Mouse (Mus musculus): Measurements from ENCODE around the gene Chrna1. TPM values are rescaled to one million over a fixed set of nuclear protein-coding genes. Genes with fewer than 3 reads are reported as not detected.

Chrna1 gene
- polyA plus RNA-seq, 1 experiment from 2014 or later, result 10.8 TPM

- Histone ChIP-seq H3K9ac (peak within 1 kb of the TSS; percentile 92), H3K4me3 (peak within 1 kb of the TSS; percentile 91), H3K27ac (peak within 1 kb of the TSS; percentile 94), H3K4me2 (peak within 1 kb of the TSS; percentile 77), H3K4me1 (peaks cover 20% of the 10 kb centered on the region), H3K9me3 (no peaks in the 10 kb centered on the region), H3K27me3 (no peaks in the 10 kb centered on the region), H3K36me3 (peaks cover 3% of the 10 kb centered on the region; the same call in 1 of the 2 replicates)
- ATAC-seq (ENCODE audit: insufficient number of reproducible peaks, low FRiP score, low TSS enrichment, low read depth), result peak; percentile 82
- 2% methylated on average over 65 of the region's 66 CpGs for WGBS
Observed at GRCm38 (mm10) chr2:73529356-73530330, 50.5 kb downstream of the Chrna1 start, which contains the start of gene Wipf1. Gene Wipf1 (minus strand): TSS chr2:73529734.

- H3K9me3 ChIP-seq, result no peaks in the 10 kb centered on the region
- H3K36me3 ChIP-seq, result peaks cover 3% of the 10 kb centered on the region; the same call in 1 of the 2 replicates
- peak overlapping the region; percentile 92 for H3K9ac ChIP-seq
- WGBS, result 2% methylated on average over 58 of the region's 59 CpGs
- H3K27ac ChIP-seq, result peak overlapping the region; percentile 94
- H3K27me3 ChIP-seq, result no peaks in the 10 kb centered on the region
- ATAC-seq (ENCODE audit: insufficient number of reproducible peaks, low FRiP score, low TSS enrichment, low read depth), result peak; percentile 41; the same call in 1 of the 2 replicates
- peak overlapping the region; percentile 77 for H3K4me2 ChIP-seq
- H3K4me1 ChIP-seq, result peaks cover 24% of the 10 kb centered on the region
- H3K4me3 ChIP-seq, result peak overlapping the region; percentile 91
Observed at GRCm38 (mm10) chr2:73528516-73529355, 51.4 kb downstream of the Chrna1 start.

DNA sequence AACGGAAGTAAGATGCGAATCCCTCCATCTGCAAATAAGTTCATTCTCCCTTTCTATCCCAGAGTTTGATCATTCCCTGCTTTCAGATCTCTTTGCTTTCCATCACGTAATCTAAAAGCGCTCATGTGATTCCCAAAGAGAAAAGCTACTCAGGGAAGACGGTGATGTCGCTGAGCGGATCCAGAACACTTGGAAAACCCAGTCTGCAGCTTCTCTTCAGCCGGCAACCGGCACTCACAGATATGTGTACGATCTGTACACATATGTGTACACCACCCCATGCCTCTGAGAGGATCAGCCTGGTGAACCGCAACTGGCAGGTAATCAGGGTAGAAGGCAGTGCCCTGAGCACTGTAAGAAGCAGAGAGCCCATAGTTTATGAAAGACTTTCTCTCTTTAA, 52.2 kb downstream of the Chrna1 start:
- Histone ChIP-seq H3K27me3 (no peaks in the 10 kb centered on the region), H3K27ac (peak overlapping the region; percentile 44; the same call in 1 of the 2 replicates), H3K4me1 (peaks cover 29% of the 10 kb centered on the region), H3K4me2 (peak overlapping the region; percentile 77), H3K9me3 (no peaks in the 10 kb centered on the region), H3K36me3 (peaks cover 3% of the 10 kb centered on the region; the same call in 1 of the 2 replicates), H3K4me3 (peak overlapping the region; percentile 91), H3K9ac (no peak overlapping the region)
- WGBS, result 47% methylated on average over 11 of the region's 11 CpGs
- ATAC-seq (ENCODE audit: insufficient number of reproducible peaks, low FRiP score, low TSS enrichment, low read depth), result no peak

DNA sequence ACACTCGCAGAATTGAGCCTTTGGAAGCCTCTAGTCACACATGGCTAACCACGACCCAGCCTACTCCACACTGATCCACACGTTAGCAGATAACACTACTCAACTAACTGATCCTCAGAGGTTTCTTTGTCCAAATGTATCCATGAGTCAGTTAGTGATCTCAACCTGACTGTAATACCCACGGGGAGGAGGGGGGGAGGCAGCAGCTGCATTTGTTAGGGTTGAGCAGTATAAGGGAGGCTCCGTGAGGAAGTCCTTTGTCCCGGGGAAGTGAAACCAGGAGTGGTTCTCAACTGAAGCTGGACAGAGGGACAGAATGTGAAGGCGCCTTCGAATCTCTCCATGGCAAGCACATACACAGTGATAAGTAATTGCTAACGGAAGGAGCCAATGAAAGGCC, 53.4 kb downstream of the Chrna1 start:
- no peaks in the 10 kb centered on the region for H3K9me3 ChIP-seq
- peaks cover 42% of the 10 kb centered on the region for H3K4me1 ChIP-seq
- H3K9ac ChIP-seq, result no peak overlapping the region
- no peak for ATAC-seq (ENCODE audit: insufficient number of reproducible peaks, low FRiP score, low TSS enrichment, low read depth)
- H3K36me3 ChIP-seq, result peaks cover 3% of the 10 kb centered on the region; the same call in 1 of the 2 replicates
- H3K27me3 ChIP-seq, result no peaks in the 10 kb centered on the region
- H3K4me3 ChIP-seq, result no peak overlapping the region
- peak overlapping the region; percentile 77; the same call in 1 of the 2 replicates for H3K4me2 ChIP-seq
- WGBS, result 58% methylated on average over 9 of the region's 9 CpGs
- H3K27ac ChIP-seq, result no peak overlapping the region

DNA sequence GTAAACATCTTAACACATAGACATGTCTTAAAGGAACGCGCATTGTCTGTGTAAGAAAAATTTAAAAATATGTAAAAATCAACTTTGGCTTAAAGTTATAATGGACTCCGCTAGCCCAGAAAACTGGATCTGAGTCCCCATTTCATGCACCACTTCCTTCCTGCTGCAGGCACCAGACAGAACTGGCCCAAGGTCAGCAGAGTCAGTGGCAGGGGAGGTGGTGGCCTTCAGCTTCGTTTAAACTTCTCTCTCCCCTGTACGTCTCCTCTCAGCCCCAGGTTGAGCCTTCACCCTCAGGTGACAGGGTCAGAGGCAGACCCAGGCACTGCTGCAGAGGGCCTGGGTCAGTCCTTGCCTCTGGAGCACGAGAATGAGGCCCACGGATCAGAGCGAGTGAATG, 57.2 kb downstream of the Chrna1 start:
- Histone ChIP-seq H3K27ac (peak overlapping the region; percentile 52), H3K36me3 (peaks cover 3% of the 10 kb centered on the region; the same call in 1 of the 2 replicates), H3K27me3 (no peaks in the 10 kb centered on the region), H3K9me3 (no peaks in the 10 kb centered on the region), H3K4me1 (peaks cover 44% of the 10 kb centered on the region), H3K4me2 (no peak overlapping the region), H3K9ac (no peak overlapping the region), H3K4me3 (no peak overlapping the region)
- no peak for ATAC-seq (ENCODE audit: insufficient number of reproducible peaks, low FRiP score, low TSS enrichment, low read depth)
- 62% methylated on average over 8 of the region's 8 CpGs for WGBS

GRCm38 (mm10) chr2:73522336-73522735, 57.8 kb downstream of the Chrna1 start:
- peak overlapping the region; percentile 23; the same call in 1 of the 2 replicates for H3K27ac ChIP-seq
- peaks cover 40% of the 10 kb centered on the region for H3K4me1 ChIP-seq
- no peaks in the 10 kb centered on the region for H3K9me3 ChIP-seq
- H3K9ac ChIP-seq, result no peak overlapping the region
- peaks cover 3% of the 10 kb centered on the region; the same call in 1 of the 2 replicates for H3K36me3 ChIP-seq
- no peaks in the 10 kb centered on the region for H3K27me3 ChIP-seq
- H3K4me2 ChIP-seq, result no peak overlapping the region
- no peak for ATAC-seq (ENCODE audit: insufficient number of reproducible peaks, low FRiP score, low TSS enrichment, low read depth)
- WGBS, result 35% methylated on average over 6 of the region's 6 CpGs
- H3K4me3 ChIP-seq, result no peak overlapping the region

GRCm38 (mm10) chr2:73521737-73522136, 58.4 kb downstream of the Chrna1 start:
- no peak overlapping the region for H3K4me3 ChIP-seq
- peak overlapping the region; percentile 23; the same call in 1 of the 2 replicates for H3K27ac ChIP-seq
- H3K36me3 ChIP-seq, result peaks cover 3% of the 10 kb centered on the region; the same call in 1 of the 2 replicates
- peak; percentile 41; the same call in 1 of the 2 replicates for ATAC-seq (ENCODE audit: insufficient number of reproducible peaks, low FRiP score, low TSS enrichment, low read depth)
- H3K27me3 ChIP-seq, result no peaks in the 10 kb centered on the region
- WGBS, result 12% methylated on average over 5 of the region's 5 CpGs
- no peak overlapping the region for H3K4me2 ChIP-seq
- H3K4me1 ChIP-seq, result peaks cover 34% of the 10 kb centered on the region
- no peaks in the 10 kb centered on the region for H3K9me3 ChIP-seq
- no peak overlapping the region for H3K9ac ChIP-seq

GRCm38 (mm10) chr2:73518966-73519365, 61.2 kb downstream of the Chrna1 start:
- Histone ChIP-seq H3K4me2 (no peak overlapping the region), H3K27me3 (no peaks in the 10 kb centered on the region), H3K9me3 (no peaks in the 10 kb centered on the region), H3K9ac (no peak overlapping the region), H3K4me3 (no peak overlapping the region), H3K4me1 (peaks cover 31% of the 10 kb centered on the region), H3K27ac (peak overlapping the region; percentile 13; the same call in 1 of the 2 replicates), H3K36me3 (no peaks in the 10 kb centered on the region)
- WGBS, result 38% methylated on average over 5 of the region's 5 CpGs
- no peak for ATAC-seq (ENCODE audit: insufficient number of reproducible peaks, low FRiP score, low TSS enrichment, low read depth)

DNA sequence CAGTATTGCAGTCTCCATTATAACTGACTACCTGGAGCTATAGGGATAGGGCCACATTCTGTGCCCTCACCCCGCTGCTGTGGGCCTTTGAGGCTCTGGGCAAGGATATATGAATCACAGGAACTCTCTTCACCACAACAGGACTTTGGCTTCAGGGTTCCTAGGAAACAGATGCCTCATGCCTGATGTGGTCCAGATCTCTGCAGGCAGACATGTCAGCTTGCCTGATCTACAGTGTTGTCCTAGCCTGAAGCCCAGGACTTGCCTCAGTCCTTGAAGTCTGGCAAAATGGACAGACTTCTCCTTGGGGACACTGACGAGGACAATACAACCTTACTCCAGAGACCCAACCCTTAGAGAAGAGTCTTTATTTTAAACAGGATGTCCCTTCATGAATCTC, 61.8 kb downstream of the Chrna1 start:
- no peak for ATAC-seq (ENCODE audit: insufficient number of reproducible peaks, low FRiP score, low TSS enrichment, low read depth)
- Histone ChIP-seq H3K9me3 (no peaks in the 10 kb centered on the region), H3K4me3 (no peak overlapping the region), H3K9ac (no peak overlapping the region), H3K4me2 (no peak overlapping the region), H3K4me1 (peaks cover 35% of the 10 kb centered on the region), H3K27me3 (no peaks in the 10 kb centered on the region), H3K27ac (no peak overlapping the region), H3K36me3 (no peaks in the 10 kb centered on the region)
- WGBS, result 80% methylated on average over 2 of the region's 2 CpGs

DNA sequence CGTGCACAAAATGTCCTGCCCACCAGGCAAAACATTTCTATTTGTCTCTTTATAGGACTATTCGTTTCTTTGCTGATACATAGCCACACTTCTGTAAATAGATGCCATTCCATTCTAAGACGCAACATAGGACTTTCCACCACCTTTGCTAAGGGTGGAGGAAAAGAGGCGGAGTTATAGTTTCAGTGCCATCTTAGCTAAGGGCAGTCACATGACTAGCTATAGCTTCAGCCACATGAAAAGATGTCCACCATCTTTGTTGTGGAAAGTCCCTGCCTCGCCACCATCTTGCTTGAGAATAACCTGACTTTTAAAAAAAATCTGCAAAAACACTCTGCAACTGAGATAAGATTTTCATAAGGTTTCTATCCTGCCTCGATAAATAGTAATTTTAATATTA, 66.0 kb downstream of the Chrna1 start:
- Histone ChIP-seq H3K27ac (0 out of 2 replicates have a peak overlapping the region, but pooled peaks have one; percentile 47), H3K9ac (no peak overlapping the region)

More for the DNA sequence above, 66.0 kb downstream of the Chrna1 start:
- H3K4me1 ChIP-seq, result peaks cover 38% of the 10 kb centered on the region
- H3K4me2 ChIP-seq, result no peak overlapping the region
- H3K9me3 ChIP-seq, result no peaks in the 10 kb centered on the region
- H3K4me3 ChIP-seq, result no peak overlapping the region
- 89% methylated on average over 6 of the region's 6 CpGs for WGBS
- no peaks in the 10 kb centered on the region for H3K27me3 ChIP-seq
- no peak for ATAC-seq (ENCODE audit: insufficient number of reproducible peaks, low FRiP score, low TSS enrichment, low read depth)
- H3K36me3 ChIP-seq, result no peaks in the 10 kb centered on the region
